Mouse (Mus musculus) limb, embryonic 10.5 days (tissue): ENCODE measurements around the gene Acap2. TPM values are rescaled to one million over a fixed set of nuclear protein-coding genes. Genes with fewer than 3 reads are reported as not detected.

Source experiments
- DNase-seq: peaks from one replicate; pipeline ENCODE4 v3.0.0-alpha.2; 2017; ENCODE audit warnings: low spot score
- H3K27ac ChIP-seq: fragments of 300-500 bp; sonication (generic); 2 replicates; pipeline ENCODE4 v1.5.1; 2016; ENCODE audit warnings: mild to moderate bottlenecking
- H3K27me3 ChIP-seq: fragments of 300-500 bp; sonication (generic); 2 replicates; pipeline ENCODE4 v1.6.1; 2016; ENCODE audit warnings: low read depth, mild to moderate bottlenecking; ENCODE audit not compliant: poor library complexity, severe bottlenecking
- H3K36me3 ChIP-seq: fragments of 300-500 bp; sonication (generic); 2 replicates; pipeline ENCODE4 v1.6.1; 2016; ENCODE audit warnings: mild to moderate bottlenecking, moderate library complexity
- H3K4me1 ChIP-seq: fragments of 300-500 bp; sonication (generic); 2 replicates; pipeline ENCODE4 v1.6.1; 2016
- H3K4me3 ChIP-seq: fragments of 300-500 bp; sonication (generic); 2 replicates; pipeline ENCODE4 v1.5.1; 2016; ENCODE audit warnings: mild to moderate bottlenecking, moderate library complexity
- H3K9me3 ChIP-seq: fragments of 300-500 bp; sonication (generic); replicated peaks from 2 replicates; pipeline ENCODE4 v1.6.1; 2016; ENCODE audit warnings: mild to moderate bottlenecking
- WGBS: fragments of 180-500 bp; shearing (Covaris S2); methylation state at CpG from one replicate; pipeline ENCODE4 v1.1.7; 2016; 5-methylcytosine and 5-hydroxymethylcytosine counted together
- polyA plus RNA-seq: library from polyadenylated mRNA; unstranded; fragments of >200 nt; fragmentation: Nextera tagmentation; extraction: Ambion mirVana; gene quantifications from 2 replicates; pipeline ENCODE4 v1.2.1, GENCODE M21; 2016

The Acap2 gene
- polyA plus RNA-seq, 1 experiment from 2014 or later, result 16.4 TPM

- WGBS, result 61% methylated on average over 5 of the region's 5 CpGs
- H3K9me3 ChIP-seq, result no peaks in the 10 kb centered on the region
- no peak for DNase-seq
- H3K36me3 ChIP-seq, result no peaks in the 10 kb centered on the region
- H3K4me1 ChIP-seq, result peaks cover 27% of the 10 kb centered on the region
- no peak overlapping the region for H3K27ac ChIP-seq
- H3K4me3 ChIP-seq, result no peak overlapping the region
- no peaks in the 10 kb centered on the region for H3K27me3 ChIP-seq
Observed at GRCm38 (mm10) chr16:31179384-31179783, 21.7 kb downstream of the Acap2 start.

GRCm38 (mm10) chr16:31174880-31175638 is 26.0 kb downstream of the Acap2 start:
- H3K9me3 ChIP-seq, result no peaks in the 10 kb centered on the region
- WGBS, result 83% methylated on average over 9 of the region's 9 CpGs
- H3K27me3 ChIP-seq, result no peaks in the 10 kb centered on the region
- H3K4me1 ChIP-seq, result peaks cover 12% of the 10 kb centered on the region
- no peaks in the 10 kb centered on the region for H3K36me3 ChIP-seq
- DNase-seq, result no peak
- H3K27ac ChIP-seq, result no peak overlapping the region
- no peak overlapping the region for H3K4me3 ChIP-seq

DNA sequence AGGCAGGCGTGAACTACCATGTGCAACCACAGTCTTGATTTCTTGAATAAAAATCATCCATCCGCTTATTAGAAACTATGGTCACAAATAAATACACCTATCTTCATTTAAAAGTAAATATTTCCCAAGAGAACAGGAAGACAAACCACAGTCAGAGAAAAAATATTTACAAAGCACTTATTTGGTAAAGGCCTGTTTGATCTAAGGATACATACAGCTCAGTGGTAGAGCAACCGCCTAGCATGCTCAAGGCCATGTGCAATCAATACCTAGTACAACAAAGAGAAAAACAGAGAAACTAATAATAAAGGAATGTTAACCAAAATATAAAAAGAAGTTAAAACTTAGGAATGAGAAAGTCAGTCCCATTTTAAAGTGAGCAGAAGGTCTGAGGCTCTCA is 28.8 kb downstream of the Acap2 start:
- Histone ChIP-seq H3K4me1 (peaks cover 10% of the 10 kb centered on the region), H3K27ac (no peak overlapping the region), H3K27me3 (no peaks in the 10 kb centered on the region), H3K9me3 (no peaks in the 10 kb centered on the region), H3K36me3 (no peaks in the 10 kb centered on the region), H3K4me3 (no peak overlapping the region)
- 95% methylated on average over 3 of the region's 3 CpGs for WGBS
- DNase-seq, result no peak

- no peak for DNase-seq
- Histone ChIP-seq H3K36me3 (no peaks in the 10 kb centered on the region), H3K4me3 (no peak overlapping the region), H3K9me3 (no peaks in the 10 kb centered on the region), H3K4me1 (peaks cover 10% of the 10 kb centered on the region), H3K27me3 (no peaks in the 10 kb centered on the region), H3K27ac (no peak overlapping the region)
Observed at GRCm38 (mm10) chr16:31171418-31171817, 29.6 kb downstream of the Acap2 start.

DNA sequence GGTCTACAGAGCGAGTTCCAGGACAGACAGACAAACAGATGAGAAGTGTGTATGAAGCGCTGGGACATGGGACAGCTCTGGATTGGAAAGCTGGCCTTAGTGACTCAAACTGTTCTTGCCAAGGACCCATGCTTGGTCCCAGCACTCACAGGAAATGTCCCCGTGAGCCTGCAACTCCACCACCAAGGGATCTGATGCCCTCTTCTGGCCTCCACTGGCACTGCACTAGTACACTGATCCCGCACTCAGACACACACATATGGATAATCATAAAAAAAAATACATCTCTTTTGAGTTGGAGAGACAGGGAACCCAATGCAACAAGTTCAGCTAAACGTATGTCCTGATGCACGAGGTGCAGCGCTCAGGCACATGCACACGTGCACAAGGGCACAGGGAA is 30.7 kb downstream of the Acap2 start:
- Histone ChIP-seq H3K9me3 (no peaks in the 10 kb centered on the region), H3K36me3 (no peaks in the 10 kb centered on the region), H3K4me3 (no peak overlapping the region), H3K27ac (no peak overlapping the region), H3K4me1 (peaks cover 6% of the 10 kb centered on the region), H3K27me3 (no peaks in the 10 kb centered on the region)
- 94% methylated on average over 8 of the region's 8 CpGs for WGBS
- DNase-seq, result no peak

GRCm38 (mm10) chr16:31169596-31169995 is 31.4 kb downstream of the Acap2 start:
- no peak for DNase-seq
- Histone ChIP-seq H3K27me3 (no peaks in the 10 kb centered on the region), H3K4me3 (no peak overlapping the region), H3K36me3 (no peaks in the 10 kb centered on the region), H3K9me3 (no peaks in the 10 kb centered on the region), H3K27ac (no peak overlapping the region), H3K4me1 (peaks cover 6% of the 10 kb centered on the region; the same call in 1 of the 2 replicates)

GRCm38 (mm10) chr16:31167934-31168333 is 33.1 kb downstream of the Acap2 start:
- no peak overlapping the region for H3K4me3 ChIP-seq
- H3K9me3 ChIP-seq, result no peaks in the 10 kb centered on the region
- no peak for DNase-seq
- no peaks in the 10 kb centered on the region for H3K27me3 ChIP-seq
- H3K27ac ChIP-seq, result no peak overlapping the region
- H3K4me1 ChIP-seq, result peaks cover 6% of the 10 kb centered on the region; the same call in 1 of the 2 replicates
- WGBS, result 64% methylated on average over 7 of the region's 7 CpGs
- peaks cover 2% of the 10 kb centered on the region for H3K36me3 ChIP-seq

DNA sequence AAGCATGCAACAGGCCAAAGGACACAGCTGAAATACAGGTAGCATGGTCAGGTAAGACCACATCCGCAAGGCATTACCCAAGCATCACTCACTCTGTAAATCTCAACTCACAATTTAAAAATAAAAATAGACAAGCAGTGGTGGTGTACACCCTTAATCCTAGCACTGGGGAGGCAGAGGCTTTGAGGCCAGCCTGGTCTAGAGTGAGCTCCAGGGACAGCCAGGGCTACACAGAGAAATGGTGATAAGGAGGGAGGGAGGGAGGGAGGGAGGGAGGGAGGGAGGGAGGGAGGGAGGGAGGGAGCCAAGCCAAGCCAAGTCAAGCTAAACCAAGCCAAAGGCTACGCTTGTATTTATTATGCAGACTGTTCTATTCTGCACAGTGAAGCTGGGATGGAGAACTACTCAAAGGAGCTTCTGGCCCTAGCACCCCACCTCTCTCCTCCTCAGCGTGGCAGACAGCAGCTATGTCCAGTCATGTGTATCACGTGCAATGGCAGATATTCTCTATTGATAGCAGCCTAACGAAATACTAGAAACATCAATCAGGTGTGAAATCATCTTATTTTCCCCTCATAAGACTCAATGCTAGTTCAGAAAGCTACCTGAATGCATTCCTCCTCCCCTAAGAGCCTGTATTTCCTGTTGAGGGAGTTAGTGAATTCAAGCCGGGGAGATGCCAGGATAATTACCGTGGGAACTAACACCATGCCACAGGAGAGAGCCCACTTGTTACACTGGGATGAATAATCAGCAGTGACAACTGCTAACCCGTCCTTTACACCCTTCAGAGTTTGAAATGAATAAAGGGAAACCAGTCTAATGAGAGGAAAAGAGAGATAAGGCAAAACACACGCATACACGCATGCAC is 33.8 kb downstream of the Acap2 start:
- H3K4me3 ChIP-seq, result no peak overlapping the region
- no peaks in the 10 kb centered on the region for H3K27me3 ChIP-seq
- no peak overlapping the region for H3K27ac ChIP-seq
- DNase-seq, result no peak
- H3K9me3 ChIP-seq, result no peaks in the 10 kb centered on the region
- peaks cover 5% of the 10 kb centered on the region for H3K36me3 ChIP-seq
- peaks cover 6% of the 10 kb centered on the region; the same call in 1 of the 2 replicates for H3K4me1 ChIP-seq
- WGBS, result 68% methylated on average over 10 of the region's 10 CpGs

DNA sequence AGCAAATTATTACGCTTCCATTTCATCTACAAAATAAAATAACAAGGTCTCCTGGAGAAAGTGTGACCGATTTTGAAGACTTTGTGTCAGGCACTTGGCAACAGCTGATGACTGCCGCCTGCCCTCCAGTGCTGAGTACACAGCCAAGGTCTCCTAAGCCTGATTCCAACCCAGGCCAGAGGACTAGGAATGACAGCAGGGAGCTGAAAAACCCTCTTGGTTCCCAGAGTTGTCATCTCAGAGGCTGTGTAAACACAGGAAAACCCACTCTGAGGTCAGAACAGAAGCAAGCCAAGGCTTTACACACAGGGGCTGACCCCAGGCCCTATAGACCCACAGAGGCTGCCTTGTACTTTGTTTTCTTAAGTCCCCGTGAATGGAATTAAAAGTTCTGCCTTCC is 35.1 kb downstream of the Acap2 start:
- H3K4me1 ChIP-seq, result peaks cover 6% of the 10 kb centered on the region; the same call in 1 of the 2 replicates
- no peaks in the 10 kb centered on the region for H3K27me3 ChIP-seq
- H3K27ac ChIP-seq, result no peak overlapping the region
- 82% methylated on average over 4 of the region's 4 CpGs for WGBS
- no peak overlapping the region for H3K4me3 ChIP-seq
- no peak for DNase-seq
- H3K36me3 ChIP-seq, result peaks cover 5% of the 10 kb centered on the region
- H3K9me3 ChIP-seq, result no peaks in the 10 kb centered on the region

- peaks cover 6% of the 10 kb centered on the region for H3K4me1 ChIP-seq
- H3K4me3 ChIP-seq, result no peak overlapping the region
- no peak overlapping the region for H3K27ac ChIP-seq
- WGBS, result 86% methylated on average over 4 of the region's 4 CpGs
- no peaks in the 10 kb centered on the region for H3K9me3 ChIP-seq
- H3K36me3 ChIP-seq, result peaks cover 5% of the 10 kb centered on the region
- no peaks in the 10 kb centered on the region for H3K27me3 ChIP-seq
- DNase-seq, result no peak
Observed at GRCm38 (mm10) chr16:31165467-31165866, 35.6 kb downstream of the Acap2 start.

DNA sequence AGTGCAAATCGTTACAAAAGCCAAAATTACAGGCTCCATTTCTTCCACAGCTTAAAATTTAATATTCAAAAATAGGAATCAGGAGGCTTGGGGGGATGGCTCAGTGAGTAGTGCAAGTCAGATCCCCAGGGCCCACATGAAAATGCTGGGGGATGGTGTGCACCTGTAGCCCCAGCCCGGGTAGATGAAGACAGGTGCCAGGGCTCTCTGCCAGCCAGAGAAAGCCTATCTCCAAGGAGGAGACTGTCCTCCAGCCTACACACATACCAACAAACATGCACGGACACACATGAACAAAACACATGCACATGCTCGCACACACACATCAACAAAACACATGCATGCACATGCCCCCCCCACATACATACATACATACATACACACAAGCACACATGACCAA is 36.9 kb downstream of the Acap2 start:
- 82% methylated on average over 4 of the region's 4 CpGs for WGBS
- Histone ChIP-seq H3K9me3 (no peaks in the 10 kb centered on the region), H3K36me3 (peaks cover 5% of the 10 kb centered on the region), H3K27ac (no peak overlapping the region), H3K27me3 (no peaks in the 10 kb centered on the region), H3K4me1 (peaks cover 11% of the 10 kb centered on the region), H3K4me3 (no peak overlapping the region)
- DNase-seq, result no peak

DNA sequence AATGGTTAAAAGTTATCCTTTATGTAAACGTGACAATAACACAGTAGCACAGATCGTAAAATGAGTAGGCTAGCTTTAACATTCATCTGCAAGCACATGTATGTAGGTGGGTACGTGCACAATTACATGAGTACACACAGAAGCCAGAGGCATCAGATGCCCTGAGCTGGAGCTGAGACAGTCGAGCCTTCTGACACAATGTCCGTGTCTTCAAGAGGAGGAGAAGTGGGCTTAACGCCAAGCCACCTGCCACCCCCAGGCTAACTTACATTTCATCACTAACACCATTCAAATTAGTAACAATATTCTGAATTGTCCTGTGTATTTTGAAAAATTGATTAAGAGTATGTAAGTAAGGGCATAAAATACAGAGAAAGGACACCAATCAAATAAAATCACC is 40.6 kb downstream of the Acap2 start:
- Histone ChIP-seq H3K9me3 (peaks cover 9% of the 10 kb centered on the region), H3K27me3 (no peaks in the 10 kb centered on the region), H3K36me3 (peaks cover 34% of the 10 kb centered on the region), H3K27ac (no peak overlapping the region), H3K4me3 (no peak overlapping the region), H3K4me1 (peaks cover 6% of the 10 kb centered on the region)
- no peak for DNase-seq
- 85% methylated on average over 6 of the region's 6 CpGs for WGBS

DNA sequence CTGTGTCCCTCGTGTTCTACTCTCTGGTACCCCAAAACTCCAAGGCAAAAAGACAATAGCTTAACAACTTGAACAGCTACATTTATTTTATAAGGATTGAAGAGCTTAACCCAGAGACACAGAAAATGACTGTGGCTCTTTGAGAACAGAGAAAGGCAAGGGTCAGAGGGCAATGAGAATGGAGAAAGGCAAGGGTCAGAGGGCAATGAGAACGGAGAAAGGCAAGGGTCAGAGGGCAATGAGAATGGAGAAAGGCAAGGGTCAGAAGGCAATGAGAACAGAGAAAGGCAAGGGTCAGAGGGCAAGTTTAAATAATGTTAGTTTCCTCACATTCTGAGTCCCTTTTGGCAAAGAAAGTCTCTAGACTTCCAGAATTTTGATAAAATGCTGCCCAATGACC is 41.6 kb downstream of the Acap2 start:
- DNase-seq, result no peak
- H3K4me3 ChIP-seq, result no peak overlapping the region
- WGBS, result 54% methylated on average over 2 of the region's 2 CpGs

More for the DNA sequence above, 41.6 kb downstream of the Acap2 start:
- Histone ChIP-seq H3K36me3 (peaks cover 42% of the 10 kb centered on the region), H3K9me3 (peaks cover 9% of the 10 kb centered on the region), H3K27me3 (no peaks in the 10 kb centered on the region), H3K4me1 (peaks cover 6% of the 10 kb centered on the region), H3K27ac (no peak overlapping the region)
